Mouse (Mus musculus): ENCODE data around the gene Ctdsp2. TPM values are rescaled to one million over a fixed set of nuclear protein-coding genes. Genes with fewer than 3 reads are reported as not detected.
A peak's percentile ranks its signal among the peaks of the same experiment; 100 is the strongest.

The Ctdsp2 gene
- polyA plus RNA-seq, 1 experiment from 2014 or later, result 19.0 TPM

DNA sequence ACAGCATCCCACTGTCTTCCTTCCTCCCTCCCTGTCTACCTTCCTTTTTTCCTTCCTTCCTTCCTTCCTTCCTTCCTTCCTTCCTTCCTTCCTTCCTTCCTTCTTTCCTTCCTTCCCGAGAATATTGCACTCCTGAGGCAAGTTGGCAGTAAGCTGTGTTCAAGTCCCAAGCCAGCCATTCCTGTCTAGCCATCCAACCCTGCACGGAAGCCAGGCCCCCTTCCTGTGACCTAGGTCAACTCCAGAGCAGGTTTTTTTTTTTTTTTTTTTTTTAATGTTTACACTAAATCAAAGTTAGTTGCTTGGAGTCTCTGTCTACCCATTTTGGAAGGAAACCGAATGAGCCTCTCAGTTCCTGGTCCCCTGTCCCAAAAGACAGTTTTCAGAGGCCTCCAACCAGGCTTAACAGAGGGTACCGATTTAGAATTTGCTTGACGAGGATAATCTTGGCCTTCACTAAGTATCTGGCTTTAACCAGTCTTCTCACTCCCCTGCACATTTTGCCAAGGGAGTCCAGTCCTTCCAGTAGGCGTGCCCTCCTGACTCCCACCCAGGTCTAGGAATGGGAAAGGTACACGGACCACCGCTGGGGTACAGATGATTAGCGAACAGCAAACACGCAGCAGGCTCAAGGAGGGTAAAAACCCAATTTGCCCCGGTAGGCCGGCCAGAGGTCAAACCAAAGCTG, 7.0 kb upstream of the Ctdsp2 start:
- Histone ChIP-seq H3K9me3 (no peaks in the 10 kb centered on the region), H3K27me3 (peaks cover 34% of the 10 kb centered on the region), H3K36me3 (no peaks in the 10 kb centered on the region), H3K4me1 (replicated peaks) (peaks cover 4% of the 10 kb centered on the region), H3K9ac (no peak overlapping the region), H3K4me2 (no peak overlapping the region), H3K4me3 (no peak overlapping the region), H3K27ac (replicated peaks) (no peak overlapping the region)
- 10% methylated on average over 12 of the region's 12 CpGs for WGBS
- ATAC-seq (ENCODE audit: low FRiP score, low read depth), result no peak

GRCm38 (mm10) chr10:126972051-126972725, 6.3 kb upstream of the Ctdsp2 start:
- H3K4me3 ChIP-seq, result no peak overlapping the region
- no peaks in the 10 kb centered on the region for H3K36me3 ChIP-seq
- no peak overlapping the region for H3K4me2 ChIP-seq
- peaks cover 4% of the 10 kb centered on the region for H3K4me1 ChIP-seq (replicated peaks)
- no peak for ATAC-seq (ENCODE audit: low FRiP score, low read depth)
- no peak overlapping the region for H3K9ac ChIP-seq
- no peak overlapping the region for H3K27ac ChIP-seq (replicated peaks)
- 10% methylated on average over 13 of the region's 13 CpGs for WGBS
- H3K27me3 ChIP-seq, result peaks cover 37% of the 10 kb centered on the region
- H3K9me3 ChIP-seq, result no peaks in the 10 kb centered on the region

GRCm38 (mm10) chr10:126972988-126973387, 5.5 kb upstream of the Ctdsp2 start:
- no peak overlapping the region for H3K9ac ChIP-seq
- no peaks in the 10 kb centered on the region for H3K36me3 ChIP-seq
- no peak for ATAC-seq (ENCODE audit: low FRiP score, low read depth)
- H3K27ac ChIP-seq (replicated peaks), result no peak overlapping the region
- peaks cover 37% of the 10 kb centered on the region for H3K27me3 ChIP-seq
- H3K4me1 ChIP-seq (replicated peaks), result peaks cover 10% of the 10 kb centered on the region
- WGBS, result 28% methylated on average over 7 of the region's 7 CpGs
- H3K4me2 ChIP-seq, result no peak overlapping the region
- H3K9me3 ChIP-seq, result no peaks in the 10 kb centered on the region
- no peak overlapping the region for H3K4me3 ChIP-seq

DNA sequence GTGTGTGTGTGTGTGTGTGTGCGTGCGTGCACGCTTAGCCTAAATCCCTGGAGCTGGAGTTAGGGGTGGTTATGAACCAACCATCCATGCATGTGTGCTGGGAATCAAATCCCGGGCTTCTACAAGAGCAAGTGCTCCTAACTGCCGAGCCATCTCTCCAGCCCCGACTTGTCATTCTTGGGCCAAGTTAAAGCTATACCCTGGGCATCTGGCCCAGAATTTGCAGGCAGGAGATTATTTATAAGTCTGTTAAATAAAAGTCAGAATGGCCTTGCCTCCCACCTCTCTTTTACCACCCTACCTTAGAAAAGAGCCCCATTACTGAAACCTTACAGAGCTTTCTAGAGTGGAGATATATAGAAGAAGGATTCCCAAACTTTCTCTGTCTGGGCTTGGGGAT, 2.8 kb upstream of the Ctdsp2 start:
- Histone ChIP-seq H3K27ac (replicated peaks) (no peak overlapping the region), H3K27me3 (peaks cover 34% of the 10 kb centered on the region)

DNA sequence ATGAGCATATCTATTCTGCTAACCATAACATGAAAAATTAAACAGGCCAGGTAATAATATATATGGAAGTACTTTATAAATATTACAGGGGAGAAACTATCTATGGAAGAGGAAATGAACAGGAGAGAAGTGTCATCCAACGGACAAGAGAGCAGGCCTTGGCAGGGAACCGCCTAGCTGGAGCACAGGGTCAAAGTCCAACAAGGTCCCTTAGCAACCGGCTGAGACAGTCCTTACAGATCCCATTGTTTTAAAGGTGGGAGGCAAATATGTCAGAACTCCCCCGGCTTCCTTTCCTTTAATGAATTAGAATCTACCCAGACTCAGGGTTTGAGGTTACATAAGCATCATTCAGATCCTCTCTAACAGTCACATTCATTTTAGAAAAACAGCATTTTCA, 1.4 kb upstream of the Ctdsp2 start:
- Histone ChIP-seq H3K9me3 (no peaks in the 10 kb centered on the region), H3K9ac (no peak overlapping the region), H3K4me3 (no peak overlapping the region), H3K27me3 (peaks cover 29% of the 10 kb centered on the region), H3K4me1 (replicated peaks) (peaks cover 31% of the 10 kb centered on the region), H3K4me2 (no peak overlapping the region), H3K36me3 (no peaks in the 10 kb centered on the region), H3K27ac (replicated peaks) (no peak overlapping the region)
- 15% methylated on average over 4 of the region's 4 CpGs for WGBS
- no peak for ATAC-seq (ENCODE audit: low FRiP score, low read depth)

More for the DNA sequence above, 2.8 kb upstream of the Ctdsp2 start:
- Histone ChIP-seq H3K9ac (no peak overlapping the region), H3K9me3 (no peaks in the 10 kb centered on the region), H3K4me1 (replicated peaks) (peaks cover 19% of the 10 kb centered on the region), H3K36me3 (no peaks in the 10 kb centered on the region), H3K4me3 (no peak overlapping the region), H3K4me2 (no peak overlapping the region)
- WGBS, result 88% methylated on average over 6 of the region's 6 CpGs
- ATAC-seq (ENCODE audit: low FRiP score, low read depth), result no peak

- H3K27ac ChIP-seq (replicated peaks), result peak overlapping the region; percentile 100
- peak overlapping the region; percentile 75 for H3K4me2 ChIP-seq
- 1% methylated on average over 53 of the region's 62 CpGs for WGBS
- H3K36me3 ChIP-seq, result no peaks in the 10 kb centered on the region
- H3K27me3 ChIP-seq, result peaks cover 15% of the 10 kb centered on the region
- no peaks in the 10 kb centered on the region for H3K9me3 ChIP-seq
- no peak for ATAC-seq (ENCODE audit: low FRiP score, low read depth)
- H3K4me3 ChIP-seq, result peak overlapping the region; percentile 93
- peak overlapping the region; percentile 94 for H3K9ac ChIP-seq
- H3K4me1 ChIP-seq (replicated peaks), result peaks cover 50% of the 10 kb centered on the region
These were observed 661 bp downstream of the Ctdsp2 start for GRCm38 (mm10) chr10:126979121-126979635.

DNA sequence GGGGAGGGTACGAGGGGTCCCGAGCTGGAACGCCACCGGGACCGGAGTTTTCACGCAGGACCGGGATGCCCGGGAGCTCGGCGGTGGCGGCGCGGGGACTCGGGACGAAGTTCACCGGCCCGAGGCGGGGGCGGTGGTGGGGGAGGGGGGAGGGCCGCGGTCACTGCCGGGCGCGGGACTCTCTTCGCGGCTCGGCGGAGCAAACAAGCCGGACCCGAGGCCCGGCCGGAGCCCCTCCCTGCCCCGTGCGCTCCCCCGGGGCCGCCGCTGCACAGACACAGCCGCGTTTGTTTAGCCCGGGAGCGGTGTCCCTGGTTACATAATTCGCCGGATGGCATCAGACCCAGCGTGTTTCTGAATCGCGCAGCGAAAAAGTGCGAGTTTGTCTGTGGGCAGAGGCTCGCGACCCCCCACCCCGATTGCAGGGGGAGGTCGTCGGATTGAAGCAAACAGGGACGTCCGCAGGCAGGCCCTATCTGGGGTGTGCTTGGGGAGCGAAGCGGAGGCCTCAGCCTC, 1.2 kb downstream of the Ctdsp2 start:
- H3K9ac ChIP-seq, result peak overlapping the region; percentile 94
- H3K27ac ChIP-seq (replicated peaks), result peak overlapping the region; percentile 100
- H3K27me3 ChIP-seq, result peaks cover 13% of the 10 kb centered on the region
- H3K4me2 ChIP-seq, result peak overlapping the region; percentile 75
- no peaks in the 10 kb centered on the region for H3K9me3 ChIP-seq
- WGBS, result under 1% methylated on average over 41 of the region's 57 CpGs
- H3K36me3 ChIP-seq, result no peaks in the 10 kb centered on the region
- peak overlapping the region; percentile 93 for H3K4me3 ChIP-seq
- no peak for ATAC-seq (ENCODE audit: low FRiP score, low read depth)
- peaks cover 55% of the 10 kb centered on the region for H3K4me1 ChIP-seq (replicated peaks)

- H3K27ac ChIP-seq (replicated peaks), result peak overlapping the region; percentile 100
- H3K9ac ChIP-seq, result peak overlapping the region; percentile 94
- no peaks in the 10 kb centered on the region for H3K9me3 ChIP-seq
- peak overlapping the region; percentile 75 for H3K4me2 ChIP-seq
- peak; percentile 13 for ATAC-seq (ENCODE audit: low FRiP score, low read depth)
- peaks cover 8% of the 10 kb centered on the region; the same call in 1 of the 2 replicates for H3K27me3 ChIP-seq
- 3% methylated on average over 16 of the region's 16 CpGs for WGBS
- H3K4me3 ChIP-seq, result peak overlapping the region; percentile 93
- peaks cover 62% of the 10 kb centered on the region for H3K4me1 ChIP-seq (replicated peaks)
- no peaks in the 10 kb centered on the region for H3K36me3 ChIP-seq
These were observed 1.9 kb downstream of the Ctdsp2 start for GRCm38 (mm10) chr10:126980221-126980932.

DNA sequence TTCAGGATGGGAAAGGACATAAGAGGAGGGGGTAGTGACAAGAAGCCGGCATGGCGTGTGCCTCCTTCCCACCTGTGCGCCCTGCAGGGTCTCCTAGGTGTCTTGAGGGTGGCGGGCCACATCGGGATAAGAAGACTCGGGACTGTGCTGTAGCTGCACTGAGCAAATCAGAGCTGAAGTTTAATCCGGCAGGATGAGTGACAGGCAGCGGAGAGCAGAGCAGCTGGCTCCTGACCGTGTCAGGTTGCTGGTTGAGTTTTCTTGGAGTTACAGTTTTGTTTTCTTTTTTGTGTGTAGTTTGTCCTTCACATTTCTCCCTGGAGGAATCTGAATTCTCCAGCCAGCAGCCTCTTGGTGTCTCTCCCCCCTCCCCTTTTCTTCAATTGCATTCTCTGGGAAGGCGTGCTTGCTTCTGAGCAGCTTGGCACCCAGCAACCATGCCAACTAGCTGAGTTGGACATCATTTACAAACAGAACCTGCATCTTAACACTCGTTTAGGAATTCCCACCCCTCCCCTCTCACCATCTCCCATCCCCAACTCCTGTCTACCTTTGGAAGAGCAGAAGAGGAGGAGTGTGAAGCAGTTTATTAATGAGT, 2.5 kb downstream of the Ctdsp2 start:
- no peaks in the 10 kb centered on the region for H3K9me3 ChIP-seq
- peak overlapping the region; percentile 94 for H3K9ac ChIP-seq
- H3K27ac ChIP-seq (replicated peaks), result peak overlapping the region; percentile 100
- H3K36me3 ChIP-seq, result no peaks in the 10 kb centered on the region
- H3K4me1 ChIP-seq (replicated peaks), result peaks cover 69% of the 10 kb centered on the region
- peak overlapping the region; percentile 93 for H3K4me3 ChIP-seq
- peaks cover 5% of the 10 kb centered on the region; the same call in 1 of the 2 replicates for H3K27me3 ChIP-seq
- no peak for ATAC-seq (ENCODE audit: low FRiP score, low read depth)
- peak overlapping the region; percentile 75 for H3K4me2 ChIP-seq
- WGBS, result 9% methylated on average over 11 of the region's 11 CpGs

- H3K4me1 ChIP-seq (replicated peaks), result peaks cover 76% of the 10 kb centered on the region
These were observed 3.2 kb downstream of the Ctdsp2 start for GRCm38 (mm10) chr10:126981746-126982145.

DNA sequence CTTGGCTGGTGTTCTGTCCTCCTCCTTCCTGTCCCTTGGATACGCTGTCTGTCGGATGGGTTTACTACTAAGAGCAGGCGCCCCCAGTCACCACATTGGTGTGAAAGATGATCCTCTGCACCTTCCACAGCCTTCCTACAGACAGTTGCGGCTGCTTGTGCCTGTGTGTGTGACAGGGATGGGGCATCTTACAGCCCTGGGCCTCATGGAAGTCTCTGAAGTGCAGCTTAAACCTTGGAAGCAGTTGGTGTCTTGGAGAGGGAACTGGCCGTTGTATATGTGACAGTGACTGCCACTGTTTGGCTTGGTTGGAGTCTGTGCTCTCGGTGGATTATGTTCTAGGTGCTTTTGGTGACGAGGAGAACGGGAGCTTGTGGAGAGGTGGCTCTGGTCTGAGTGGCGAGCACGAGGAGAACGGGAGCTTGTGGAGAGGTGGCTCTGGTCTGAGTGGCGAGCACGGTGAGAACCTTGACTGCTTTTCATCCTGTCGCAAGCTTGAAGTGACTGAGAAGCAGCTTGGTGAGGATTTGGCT, 4.7 kb downstream of the Ctdsp2 start:
- no peak overlapping the region for H3K27ac ChIP-seq (replicated peaks)
- H3K4me2 ChIP-seq, result peak overlapping the region; percentile 75
- no peaks in the 10 kb centered on the region for H3K36me3 ChIP-seq
- WGBS, result 61% methylated on average over 14 of the region's 14 CpGs
- H3K4me1 ChIP-seq (replicated peaks), result peaks cover 83% of the 10 kb centered on the region
- H3K4me3 ChIP-seq, result no peak overlapping the region
- peak overlapping the region; percentile 8; the same call in 1 of the 2 replicates for H3K9ac ChIP-seq
- no peaks in the 10 kb centered on the region for H3K9me3 ChIP-seq
- no peak for ATAC-seq (ENCODE audit: low FRiP score, low read depth)
- H3K27me3 ChIP-seq, result no peaks in the 10 kb centered on the region

More at GRCm38 (mm10) chr10:126981746-126982145, 3.2 kb downstream of the Ctdsp2 start:
- Histone ChIP-seq H3K4me2 (peak overlapping the region; percentile 75), H3K27me3 (peaks cover 2% of the 10 kb centered on the region; the same call in 1 of the 2 replicates), H3K4me3 (peak overlapping the region; percentile 93; the same call in 1 of the 2 replicates), H3K27ac (replicated peaks) (no peak overlapping the region), H3K9ac (no peak overlapping the region), H3K9me3 (no peaks in the 10 kb centered on the region), H3K36me3 (no peaks in the 10 kb centered on the region)
- 68% methylated on average over 3 of the region's 3 CpGs for WGBS
- no peak for ATAC-seq (ENCODE audit: low FRiP score, low read depth)
